Mouse (Mus musculus) spleen, adult 2 months (tissue): ENCODE results near the gene Als2cl.

Source experiments
- CTCF ChIP-seq: fragments of 200-500 bp; IDR thresholded peaks from 2 replicates; pipeline ENCODE4 v1.5.1; 2011; ENCODE audit warnings: mild to moderate bottlenecking, inconsistent platforms; ENCODE audit not compliant: insufficient read depth, insufficient read length, insufficient replicate concordance; ENCODE audit errors: extremely low read depth
- POLR2A ChIP-seq: fragments of 200-500 bp; IDR thresholded peaks from 2 replicates; pipeline ENCODE4 v1.6.1; 2011; ENCODE audit warnings: low read depth, low read length, inconsistent platforms

DNA sequence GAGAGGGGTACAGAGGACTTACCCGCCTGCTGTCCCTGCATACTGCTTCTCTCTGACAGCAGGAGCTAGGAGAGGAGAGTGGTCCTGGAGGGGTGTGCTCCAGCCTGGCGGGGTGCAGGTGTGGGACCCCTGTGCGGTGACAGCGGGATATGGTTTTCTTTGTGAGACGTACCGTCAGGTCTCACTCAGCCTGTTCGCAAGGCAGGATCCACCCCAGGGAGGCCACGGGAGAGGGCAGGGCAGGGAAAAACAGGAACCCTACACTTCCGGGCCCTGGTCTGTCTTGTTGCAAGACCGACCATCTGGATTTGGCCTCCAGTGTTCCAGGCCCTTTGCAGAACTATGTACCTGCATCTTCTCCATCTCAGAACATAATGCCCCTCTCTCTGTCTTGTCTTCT, 13.8 kb downstream of the Als2cl start:
- TF ChIP-seq CTCF, result no peak
- no peak for TF ChIP-seq POLR2A
